Mouse (Mus musculus): ENCODE measurements around the gene Nudt22. TPM values are rescaled to one million over a fixed set of nuclear protein-coding genes. Genes with fewer than 3 reads are reported as not detected.

Nudt22 gene
- total RNA-seq (2021) = 10 to 100 TPM; 27.2 to 29.0 TPM

DNA sequence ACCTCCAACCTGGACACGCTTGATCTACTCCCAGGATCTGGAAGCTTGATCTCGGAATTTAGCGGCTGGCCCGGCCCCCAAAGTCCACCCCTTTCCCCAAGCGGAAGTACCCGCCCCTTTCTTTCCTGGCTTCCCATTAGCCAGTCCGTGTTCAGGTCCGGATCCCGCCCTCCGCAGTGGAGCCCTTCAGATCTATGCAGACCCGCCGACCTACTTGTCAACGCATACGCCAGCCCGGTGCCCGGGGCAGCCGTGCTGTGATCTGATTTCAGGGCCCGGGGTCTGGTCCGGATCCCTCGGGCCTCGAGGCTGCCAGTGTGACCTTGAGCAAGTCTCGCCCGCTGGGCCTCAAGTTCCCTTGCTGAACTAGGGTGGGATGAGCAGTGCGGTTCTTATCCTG is at the start of gene Nudt22, which contains the start of gene Trpt1:
Gene Nudt22, minus strand, starts transcription at position 112 of the 400 bp plus-strand sequence.
Gene Trpt1, plus strand, starts transcription at position 126 of the 400 bp plus-strand sequence.
- DNase-seq = peak; percentile 90

GRCm38 (mm10) chr19:7044706-7045105 is 48.8 kb upstream of the Nudt22 start:
- no peak for DNase-seq

GRCm38 (mm10) chr19:7044279-7044678 is 48.4 kb upstream of the Nudt22 start:
- no peak for DNase-seq

DNA sequence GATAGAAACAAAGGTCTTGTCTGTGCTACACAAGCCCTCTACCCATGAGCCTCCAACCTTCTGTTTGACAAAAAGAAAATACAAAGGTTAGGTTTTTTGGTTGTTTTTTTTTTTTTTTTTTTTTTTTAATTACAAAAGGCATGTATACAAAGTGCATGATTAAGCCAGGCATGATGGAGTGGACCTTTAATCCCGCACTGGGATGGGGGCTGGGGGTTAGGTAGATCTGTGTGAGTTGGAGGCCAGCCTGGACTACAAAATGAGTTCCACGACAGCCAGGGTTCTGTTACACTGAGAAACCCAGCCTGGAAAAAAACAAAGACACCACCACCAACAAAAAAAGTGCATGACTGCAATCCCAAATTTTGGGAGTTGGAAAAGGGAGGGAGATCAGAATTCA is 45.3 kb upstream of the Nudt22 start:
- no peak for DNase-seq

- no peak for DNase-seq
Measured at GRCm38 (mm10) chr19:7040637-7041130, 44.8 kb upstream of the Nudt22 start.

GRCm38 (mm10) chr19:7039841-7040636 is 44.1 kb upstream of the Nudt22 start, which contains the start of gene Stip1:
Gene Stip1 (minus strand): TSS chr19:7039967.
- DNase-seq = peak; percentile 99

GRCm38 (mm10) chr19:7039088-7039720 is 43.3 kb upstream of the Nudt22 start:
- peak; percentile 66 for DNase-seq

DNA sequence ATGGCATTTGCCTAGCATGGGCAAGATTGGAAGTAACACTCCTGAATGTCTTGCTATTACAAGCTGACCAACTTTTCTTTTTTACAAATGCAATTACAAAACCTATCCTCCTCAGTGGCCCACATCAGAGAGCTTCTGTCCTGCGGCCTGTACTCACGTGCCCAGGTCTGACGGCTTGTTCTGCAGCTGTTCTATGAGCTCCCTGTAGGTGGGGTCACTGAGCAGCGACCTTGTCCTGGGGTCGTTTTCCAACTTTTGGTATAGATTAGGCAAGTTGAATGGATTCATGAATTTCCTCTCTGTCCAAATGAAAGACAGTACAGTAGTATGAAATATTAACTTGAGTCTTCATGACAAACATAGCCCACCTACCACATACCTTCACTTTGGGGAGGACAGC is 38.1 kb upstream of the Nudt22 start:
- no peak for DNase-seq

GRCm38 (mm10) chr19:7029531-7029930 is 33.6 kb upstream of the Nudt22 start:
- no peak for DNase-seq

GRCm38 (mm10) chr19:7020224-7020641 is 24.3 kb upstream of the Nudt22 start:
- DNase-seq = peak; percentile 69

DNA sequence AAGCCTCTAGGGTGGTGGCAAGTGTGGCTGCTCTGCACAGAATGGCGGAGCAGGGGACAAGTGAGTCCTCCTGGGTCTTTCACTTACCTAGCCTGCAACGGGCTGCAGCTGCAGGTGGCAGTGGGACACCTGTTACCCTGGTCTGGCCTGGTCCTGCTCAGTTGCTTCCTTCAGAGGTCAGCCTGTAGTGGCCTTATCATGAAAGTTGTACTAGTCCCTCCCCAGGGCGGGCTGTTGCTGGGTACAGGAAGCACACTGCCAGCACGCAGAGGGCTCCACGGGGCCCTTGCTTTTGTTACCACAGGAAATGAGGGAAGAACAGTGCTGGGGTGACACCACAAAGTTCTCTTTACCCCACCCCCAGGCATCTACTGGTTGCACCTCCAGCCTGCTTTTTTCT is 23.3 kb upstream of the Nudt22 start, which contains the start of gene Fermt3:
Gene Fermt3, minus strand, starts transcription at position 279 of the 400 bp plus-strand sequence.
- DNase-seq = peak; percentile 39

DNA sequence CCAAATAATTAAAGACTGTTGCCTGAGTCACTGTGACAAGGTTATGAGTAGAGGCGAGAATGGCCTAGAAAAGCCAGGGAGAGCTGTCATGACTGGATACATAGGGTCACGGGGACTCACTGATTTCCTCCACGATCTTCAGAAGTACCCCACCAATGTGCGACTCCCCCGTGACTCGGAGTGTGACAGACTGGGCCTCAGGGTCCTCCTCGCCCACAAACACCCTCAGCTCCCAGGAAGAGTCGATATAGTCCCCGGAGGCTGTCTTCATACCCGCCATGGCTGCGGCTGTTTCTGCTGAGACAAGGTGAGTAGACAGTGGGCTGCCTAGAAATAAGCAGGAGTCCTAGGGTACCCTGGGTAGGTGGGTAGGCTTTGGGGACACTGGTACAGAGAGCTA is 22.6 kb upstream of the Nudt22 start:
- DNase-seq = no peak

DNA sequence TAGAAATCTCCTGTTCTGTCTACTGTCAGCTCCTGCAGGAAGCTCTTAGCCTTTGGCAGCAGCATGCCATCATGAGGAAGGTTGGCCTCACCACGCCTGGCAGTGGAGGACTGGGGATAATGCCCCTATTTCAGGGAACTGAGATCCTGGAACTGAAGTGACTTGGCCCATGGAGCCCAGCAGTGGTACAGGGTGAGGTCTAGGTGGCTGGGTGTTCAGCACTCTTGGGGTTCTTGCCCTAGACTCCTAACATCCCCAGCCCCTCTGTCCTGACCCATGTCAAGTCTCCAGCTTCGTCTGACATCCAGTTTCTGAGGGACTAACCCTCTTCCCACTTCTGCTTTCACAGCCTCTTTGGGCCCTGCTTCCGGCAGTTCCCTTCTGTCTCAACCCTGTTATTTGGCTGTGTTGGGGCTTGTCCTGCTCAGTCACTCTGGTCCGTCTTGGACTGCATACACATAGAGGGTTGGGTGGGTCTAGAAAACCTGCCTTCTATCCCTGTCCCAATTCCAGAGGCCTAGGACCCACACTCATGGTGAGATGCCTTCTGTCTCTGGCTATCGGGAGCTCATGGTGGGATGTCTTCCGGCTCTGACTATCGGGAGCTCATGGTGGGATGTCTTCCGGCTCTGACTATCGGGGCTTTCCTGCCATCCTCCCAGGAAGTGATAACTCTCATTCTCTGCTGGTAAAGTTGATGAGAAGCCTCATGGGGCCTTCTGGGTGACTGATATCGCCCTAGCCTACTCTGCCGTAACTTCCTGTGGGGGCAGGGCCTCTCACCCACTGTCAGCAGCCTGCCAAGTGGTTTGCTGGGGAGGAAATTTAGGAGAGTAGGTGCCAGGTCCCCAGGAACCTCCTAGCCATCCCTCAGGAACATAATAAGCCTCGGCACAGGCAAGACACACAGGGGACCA is 21.9 kb upstream of the Nudt22 start:
- DNase-seq = no peak

GRCm38 (mm10) chr19:7014481-7015135 is 18.7 kb upstream of the Nudt22 start:
- DNase-seq = no peak

GRCm38 (mm10) chr19:7013984-7014383 is 18.1 kb upstream of the Nudt22 start:
- DNase-seq = no peak

DNA sequence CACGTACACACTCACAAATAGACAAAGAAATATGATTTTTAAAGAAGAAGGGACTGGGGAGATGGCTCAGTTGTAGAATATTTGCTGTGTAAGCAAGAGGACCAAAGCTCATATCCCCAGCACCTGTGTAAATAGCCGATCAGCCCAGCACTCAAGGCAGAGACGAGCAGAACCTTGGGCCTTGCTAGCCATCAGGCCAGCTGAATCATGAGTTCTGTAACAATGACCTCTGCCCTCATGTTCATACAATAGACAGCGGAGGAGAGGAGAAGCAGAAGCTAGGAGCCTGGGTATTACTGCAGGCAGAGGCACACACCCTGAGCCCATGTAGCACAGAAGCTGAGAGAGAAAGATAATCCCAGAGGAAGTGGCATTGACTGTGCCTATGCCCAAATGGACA is 16.5 kb upstream of the Nudt22 start:
- no peak for DNase-seq

- DNase-seq = no peak
Measured at GRCm38 (mm10) chr19:7006892-7007593, 11.1 kb upstream of the Nudt22 start.

GRCm38 (mm10) chr19:6999360-7000063 is 3.6 kb upstream of the Nudt22 start:
- no peak for DNase-seq

GRCm38 (mm10) chr19:6997721-6998290 is 1.9 kb upstream of the Nudt22 start:
- DNase-seq = no peak

Measured in heart, postnatal 4 days (tissue).